Mouse (Mus musculus) inflammation-experienced regulatory T-cells, adult 6 months (primary cell): ENCODE results near the gene Lin28a. TPM values are rescaled to one million over a fixed set of nuclear protein-coding genes. Genes with fewer than 3 reads are reported as not detected.

Source experiments
- ATAC-seq: one replicate; pipeline ENCODE4 v1.8.0; 2017
- polyA plus RNA-seq, 3 experiments: library from polyadenylated mRNA; unstranded; fragments of 100-300 nt; shearing (Covaris generic); gene quantifications; one replicate each; pipeline ENCODE4 v1.2.1; 2017

Lin28a gene
- polyA plus RNA-seq, 3 experiments from 2014 or later, result 0.16 TPM; not detected in 2

DNA sequence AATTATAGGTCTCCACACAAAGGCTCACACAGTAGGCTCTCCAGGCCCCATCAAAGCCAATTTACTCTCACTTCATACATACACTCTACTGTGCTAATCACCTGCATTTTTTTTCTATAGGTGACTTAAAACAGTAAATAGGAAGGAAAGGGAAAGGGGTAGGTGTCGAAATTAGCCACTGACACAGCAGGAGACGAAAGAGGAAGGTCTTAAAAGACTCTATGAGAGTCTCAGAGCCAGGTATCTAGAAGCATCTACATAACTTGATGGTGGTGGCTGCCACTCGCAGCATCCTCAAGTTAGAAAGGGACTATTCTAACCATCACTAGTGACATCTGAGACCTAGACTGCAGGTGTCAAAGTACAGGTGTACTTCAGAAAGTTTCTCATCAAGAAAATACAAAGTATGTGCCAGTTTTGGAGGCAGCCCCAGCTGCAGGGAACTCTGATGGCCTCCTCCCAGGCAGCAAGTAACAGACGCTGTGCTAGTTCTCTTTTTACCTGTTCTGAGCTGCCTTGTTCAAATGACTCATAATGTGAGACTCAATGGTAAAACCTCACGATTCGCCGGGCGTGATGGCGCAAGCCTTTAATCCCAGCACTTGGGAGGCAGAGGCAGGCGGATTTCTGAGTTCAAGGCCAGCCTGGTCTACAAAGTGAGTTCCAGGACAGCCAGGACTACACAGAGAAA, 40.5 kb downstream of the Lin28a start:
- ATAC-seq, result no peak

DNA sequence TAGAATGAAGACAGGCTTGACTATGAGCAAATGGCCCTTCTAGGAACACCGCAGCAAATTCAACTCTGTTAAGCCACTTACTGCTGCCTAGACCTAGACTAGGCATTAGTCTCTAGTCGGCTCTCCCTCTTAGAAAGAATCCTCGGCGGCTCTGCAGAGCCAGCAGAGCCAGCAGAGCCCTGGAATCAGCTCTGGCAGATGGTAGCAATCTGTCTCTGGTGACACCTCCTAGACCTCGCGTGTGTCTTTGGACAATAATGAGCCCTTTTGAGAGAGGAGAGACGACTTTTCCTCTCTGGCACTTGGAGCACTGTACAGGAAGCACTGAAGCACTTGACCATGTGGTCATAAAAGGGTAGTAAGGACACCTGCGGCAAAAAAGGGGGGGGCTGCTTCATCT, 46.9 kb downstream of the Lin28a start:
- no peak for ATAC-seq

DNA sequence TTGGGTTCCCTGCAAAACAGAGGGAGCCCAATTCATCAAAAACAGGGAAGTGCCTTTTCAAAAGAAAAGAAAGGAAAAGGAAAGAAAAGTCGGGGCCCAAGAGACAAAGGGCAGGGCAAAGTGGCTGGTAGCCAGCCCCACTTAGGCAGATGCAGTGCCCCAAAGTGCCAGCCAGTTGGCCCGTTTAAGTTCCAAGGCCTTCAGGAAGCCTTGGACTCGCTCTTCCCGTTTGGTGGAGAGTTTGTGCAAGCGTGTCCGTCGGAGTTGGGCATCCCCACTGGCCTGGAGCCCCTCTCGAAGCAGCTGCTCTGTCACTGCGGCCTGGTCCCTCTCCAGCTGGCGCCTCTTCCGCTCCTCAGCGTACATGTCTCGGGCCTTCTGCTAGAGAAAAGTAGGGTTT, 47.8 kb downstream of the Lin28a start:
- no peak for ATAC-seq

DNA sequence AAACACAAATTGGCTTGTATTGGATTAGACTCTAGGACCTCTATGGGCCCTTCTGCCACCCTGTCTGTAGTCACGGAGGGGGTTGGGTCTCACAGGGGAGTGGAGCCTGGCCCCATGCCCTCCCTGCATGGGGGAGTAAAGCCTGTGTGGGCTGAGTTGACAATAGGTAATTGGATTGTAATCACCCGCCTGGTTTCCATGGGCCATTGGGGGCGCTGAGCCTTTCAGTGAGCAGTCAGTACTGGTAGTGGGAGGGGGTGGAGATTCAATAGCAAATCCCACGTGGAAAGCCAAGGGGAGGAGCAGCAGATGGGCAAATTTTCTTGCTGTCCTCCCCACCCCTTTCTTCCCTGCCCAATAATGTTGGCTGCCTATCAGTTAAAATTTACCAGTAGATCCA, 48.4 kb downstream of the Lin28a start:
- no peak for ATAC-seq

DNA sequence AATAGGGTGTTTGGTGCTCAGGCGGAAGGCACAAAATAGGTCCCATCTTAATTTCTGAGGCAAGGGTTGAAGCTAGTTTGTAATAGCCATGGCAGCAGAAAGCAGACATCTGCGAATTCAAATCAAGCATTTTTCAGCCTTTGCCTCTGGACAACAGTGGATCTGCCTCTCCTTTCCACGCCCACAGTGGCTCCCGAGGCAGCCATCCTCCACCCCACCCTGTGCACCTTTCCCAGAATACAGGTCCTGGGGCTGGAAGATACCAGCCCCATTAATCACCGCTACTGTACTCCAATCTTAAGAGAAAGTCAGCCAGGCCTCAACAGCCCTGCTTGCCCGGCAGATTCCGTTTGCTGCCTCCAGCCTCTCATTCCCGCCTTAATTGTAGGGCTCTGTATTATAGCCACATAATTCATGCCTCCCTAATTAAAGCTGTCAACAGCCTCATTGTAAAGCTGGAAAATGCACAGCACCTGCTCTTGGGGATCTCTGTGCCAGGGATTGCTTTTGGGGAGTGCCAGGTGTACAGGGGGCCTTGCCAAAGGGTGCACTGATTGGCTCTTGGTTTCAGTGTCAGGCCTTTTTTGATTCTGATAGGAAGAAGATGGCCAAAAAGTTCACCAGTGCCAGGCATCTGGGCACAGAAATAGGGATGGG, 49.4 kb downstream of the Lin28a start:
- ATAC-seq, result no peak

DNA sequence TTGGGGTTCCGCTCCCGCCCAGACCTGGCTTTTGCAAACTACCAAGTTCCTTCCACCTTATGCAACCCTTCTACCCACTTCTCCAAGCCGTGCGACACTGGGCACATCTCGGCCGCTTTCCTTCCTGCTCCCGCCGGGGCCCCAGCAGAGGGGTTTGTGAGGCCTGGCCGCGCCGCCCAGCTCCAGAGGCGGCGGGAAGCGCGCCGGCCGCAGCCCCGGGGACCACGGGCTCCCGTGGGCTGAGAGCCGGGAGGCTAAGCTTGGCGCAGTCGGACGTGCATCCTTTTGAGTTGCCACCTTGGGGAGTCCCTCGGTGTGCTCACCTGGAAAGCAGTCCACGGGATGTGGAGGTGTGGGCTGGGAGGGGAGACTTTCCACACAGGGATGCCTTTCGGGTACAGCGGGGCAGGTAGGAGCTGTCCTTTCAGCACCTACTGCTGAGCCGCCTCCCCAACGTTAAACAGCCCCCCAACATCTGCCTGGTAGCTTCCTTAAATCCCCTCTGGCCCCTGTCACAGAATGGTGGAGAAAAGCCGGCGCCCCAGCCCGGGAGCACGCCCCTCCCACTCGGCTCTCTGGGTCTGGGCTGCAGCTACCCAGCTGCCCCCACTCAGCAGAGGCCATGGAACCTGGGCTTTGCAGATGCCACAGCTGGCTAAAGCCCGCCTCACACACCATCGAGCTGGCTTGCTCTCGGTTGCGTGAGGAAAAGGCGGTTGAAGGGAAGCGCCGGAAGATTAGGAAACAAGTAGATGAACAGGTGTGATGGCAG, 50.3 kb downstream of the Lin28a start, which contains the start of gene Hmgn2:
Gene Hmgn2, minus strand, starts transcription at position 501 of the 772 bp plus-strand sequence.
- peak; percentile 33 for ATAC-seq

DNA sequence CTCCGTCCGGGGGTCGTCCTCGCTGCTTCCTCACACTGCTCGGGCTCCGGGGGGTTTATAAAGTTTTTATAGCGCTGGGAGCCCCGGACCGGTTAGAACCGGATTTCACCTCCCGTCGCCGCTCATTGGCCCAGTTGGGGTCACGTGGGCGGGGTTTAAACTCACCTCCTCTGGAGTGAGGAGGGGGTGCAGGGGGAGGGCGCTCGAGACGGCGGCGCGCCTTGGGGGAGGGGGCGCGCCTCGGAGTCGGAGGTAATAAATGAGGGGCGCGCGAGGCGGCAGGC, 50.8 kb downstream of the Lin28a start:
- peak; percentile 72 for ATAC-seq

DNA sequence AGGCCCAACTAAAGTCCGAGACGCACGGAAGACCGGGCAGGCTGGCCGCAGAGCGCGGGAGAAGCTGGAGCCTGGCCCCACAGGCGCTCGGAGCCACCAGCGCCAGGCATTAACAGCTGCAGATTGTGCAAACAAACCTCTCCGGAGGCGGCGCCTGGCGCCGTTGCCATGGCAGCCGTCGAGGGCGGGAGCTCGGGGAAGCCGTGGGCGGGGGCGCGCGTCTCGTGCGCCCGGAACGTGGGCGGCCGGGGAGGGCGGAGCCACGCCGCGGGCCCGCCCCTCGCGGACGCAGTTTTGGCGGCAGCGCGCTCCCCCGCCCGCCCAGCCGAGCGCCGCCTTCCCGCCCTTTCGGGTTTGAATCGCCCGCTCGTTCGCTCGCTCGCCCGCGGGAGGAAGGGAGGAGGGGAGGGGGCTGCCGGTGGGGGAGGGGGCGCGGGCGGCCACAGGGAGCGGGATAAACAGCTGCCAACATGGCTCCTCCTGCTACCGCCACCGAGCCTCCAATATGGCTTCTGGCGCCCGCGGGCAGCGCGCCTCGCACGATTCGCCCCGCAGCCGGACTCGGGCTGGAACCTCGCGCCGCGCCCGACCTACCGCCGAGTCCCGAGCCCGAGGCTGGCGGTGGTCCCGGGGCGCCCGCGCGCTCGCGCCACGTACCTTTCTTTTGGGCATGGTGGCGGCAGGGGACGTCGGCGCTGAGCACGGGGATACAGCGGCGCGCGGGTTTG, 51.3 kb downstream of the Lin28a start:
- peak; percentile 81 for ATAC-seq

DNA sequence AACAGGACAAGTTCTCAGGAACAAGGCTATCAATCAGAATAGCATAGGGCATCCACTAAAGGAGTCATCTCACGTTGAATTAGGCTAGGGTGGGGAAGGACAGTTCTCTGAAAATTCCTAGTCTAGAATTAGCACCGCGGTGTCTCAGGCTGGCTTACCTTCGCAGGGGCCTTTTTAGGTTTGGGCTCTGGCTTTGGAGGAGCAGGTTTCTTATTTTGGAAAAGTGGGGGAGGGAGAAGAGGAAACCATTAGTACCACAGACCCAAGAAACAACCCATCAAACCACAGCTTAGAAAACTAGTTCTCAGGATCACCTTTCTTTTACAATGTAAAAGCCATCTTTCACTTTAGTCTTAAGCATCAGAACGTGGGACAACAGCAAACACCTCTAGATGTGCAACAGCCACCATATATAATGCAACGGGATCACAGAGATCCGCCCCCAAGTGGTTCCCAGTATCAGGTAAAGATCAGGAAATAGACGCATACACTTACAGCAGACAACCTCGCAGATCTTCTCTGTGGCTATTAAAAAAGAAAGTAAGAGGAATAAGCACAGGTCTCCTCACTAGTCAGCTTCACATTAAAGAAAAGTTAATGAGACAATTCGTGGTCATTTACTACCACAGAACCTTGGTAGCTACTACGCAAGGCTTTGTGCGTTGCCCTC, 52.2 kb downstream of the Lin28a start:
- no peak for ATAC-seq

DNA sequence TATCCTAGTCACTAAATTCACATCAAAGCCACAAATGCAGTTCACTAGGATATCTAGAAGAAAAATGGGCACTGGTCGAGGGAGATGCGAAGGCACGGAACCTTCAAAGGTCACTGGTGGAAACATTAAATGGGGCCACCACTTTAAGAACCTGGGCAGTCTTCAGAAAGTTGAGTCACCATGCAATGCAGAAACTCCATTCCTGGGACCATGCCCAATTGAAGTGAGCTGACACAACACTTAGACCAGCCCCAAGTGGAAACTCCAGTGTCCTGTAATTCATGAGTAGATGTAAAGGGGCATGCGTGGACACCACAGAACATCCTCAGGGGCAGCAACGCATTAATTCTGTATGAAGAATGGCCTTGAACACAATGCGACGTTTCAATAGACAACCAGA, 56.1 kb downstream of the Lin28a start:
- no peak for ATAC-seq

DNA sequence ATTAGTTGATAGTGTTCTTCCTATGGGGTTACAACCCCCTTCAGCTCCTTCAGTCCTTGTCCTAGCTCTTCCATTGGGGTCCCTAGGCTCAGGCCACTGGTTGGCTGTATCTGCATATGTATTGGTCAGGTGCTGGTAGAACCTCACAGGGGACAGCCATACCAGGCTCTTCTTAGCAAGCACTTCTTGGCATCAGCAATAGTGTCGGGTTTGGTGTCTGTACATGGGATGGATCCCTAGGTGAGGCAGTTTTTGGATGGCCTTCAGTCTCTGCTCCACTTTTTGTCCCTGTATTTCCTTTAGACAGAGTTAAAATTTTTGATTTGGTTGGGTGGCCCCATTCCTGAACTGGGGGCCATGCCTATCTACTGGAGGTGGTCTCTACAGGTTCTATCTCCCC, 59.8 kb downstream of the Lin28a start:
- no peak for ATAC-seq

DNA sequence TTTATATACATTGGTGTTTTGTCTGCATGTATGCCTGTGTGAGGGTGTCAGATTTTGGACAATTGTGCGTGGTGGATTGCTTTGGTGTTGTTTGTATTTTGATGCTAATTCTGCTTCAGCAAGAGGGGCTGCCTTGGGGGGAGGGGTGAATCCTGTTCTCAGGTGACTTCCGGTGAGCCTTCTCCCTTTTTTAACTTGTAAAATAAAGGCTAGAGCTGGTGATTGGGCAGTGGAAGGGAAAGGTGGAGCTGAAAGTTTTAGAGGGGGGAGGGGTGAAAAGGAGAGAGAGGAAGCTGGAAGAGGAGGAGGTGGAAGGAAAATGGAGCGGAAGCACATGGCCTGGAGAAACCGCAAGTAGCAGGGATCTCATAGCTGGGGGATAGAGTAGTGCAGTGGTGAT, 62.3 kb downstream of the Lin28a start:
- no peak for ATAC-seq

Other genes starting within 250 kb of the Lin28a start
- gene Rps6ka1, start 131.0 kb downstream of the Lin28a start, polyA plus RNA-seq, result 100 to 1,000 TPM in 1 of 3 experiments, 10 to 100 TPM in 2; 88.8 to 145 (median 91.9) TPM
- 100 to 1,000 TPM; 371 to 949 (median 420) TPM for gene Hmgn2, start 50.2 kb downstream of the Lin28a start, polyA plus RNA-seq
- gene Dhdds, start 17.9 kb downstream of the Lin28a start, polyA plus RNA-seq, result 10 to 100 TPM; 16.1 to 22.4 (median 18.6) TPM
- 1 to 10 TPM in 1 of 3 experiments, under 1 TPM in 2; 0.80 to 1.1 (median 0.94) TPM for gene Zfp683, start 35.0 kb upstream of the Lin28a start, polyA plus RNA-seq
- 10 to 100 TPM; 10.8 to 23.3 (median 14.1) TPM for gene Crybg2, start 42.0 kb upstream of the Lin28a start, polyA plus RNA-seq
- 1,000 to 10,000 TPM; 2,728 to 3,832 (median 3,666) TPM for gene Cd52, start 76.2 kb upstream of the Lin28a start, polyA plus RNA-seq
- 10 to 100 TPM; 36.2 to 54.5 (median 36.5) TPM for gene Ubxn11, start 83.7 kb upstream of the Lin28a start, polyA plus RNA-seq
- 1,000 to 10,000 TPM in 2 of 3 experiments, 100 to 1,000 TPM in 1; 884 to 1,358 (median 1,179) TPM for gene Sh3bgrl3, start 109.9 kb upstream of the Lin28a start, polyA plus RNA-seq
- 100 to 1,000 TPM in 2 of 3 experiments, 10 to 100 TPM in 1; 61.0 to 150 (median 121) TPM for gene Cep85, start 168.3 kb upstream of the Lin28a start, polyA plus RNA-seq
- gene Gm7534, start 184.2 kb upstream of the Lin28a start, polyA plus RNA-seq, result not detected
- not detected for gene Catsper4, start 208.5 kb upstream of the Lin28a start, polyA plus RNA-seq
- not detected for gene Cnksr1, start 219.6 kb upstream of the Lin28a start, polyA plus RNA-seq
- gene E130218I03Rik, start 224.8 kb upstream of the Lin28a start, polyA plus RNA-seq, result 1 to 10 TPM in 1 of 3 experiments, not detected in 2; 2.3 TPM
- 1 to 10 TPM; 4.7 to 6.4 (median 4.9) TPM for gene Zfp593, start 226.8 kb upstream of the Lin28a start, polyA plus RNA-seq
- not detected for gene Gm30191, start 228.1 kb upstream of the Lin28a start, polyA plus RNA-seq
- not detected for gene Grrp1, start 235.3 kb upstream of the Lin28a start, polyA plus RNA-seq